Mouse (Mus musculus) layer of hippocampus, adult 9-10 months (tissue): Measurements from ENCODE around the gene Slc6a19.

ENCODE experiments used
- DNase-seq: peaks from one replicate; pipeline ENCODE4 v3.0.0; 2022; ENCODE audit warnings: low spot score

Gene Slc6a19

GRCm38 (mm10) chr13:73660163-73660695 is 44.4 kb downstream of the Slc6a19 start:
- DNase-seq, result no peak

GRCm38 (mm10) chr13:73658953-73659352 is 45.7 kb downstream of the Slc6a19 start:
- no peak for DNase-seq

GRCm38 (mm10) chr13:73654976-73655375 is 49.7 kb downstream of the Slc6a19 start:
- DNase-seq, result no peak

- no peak for DNase-seq
Observed at GRCm38 (mm10) chr13:73653266-73653665, 51.4 kb downstream of the Slc6a19 start.

- DNase-seq, result no peak
Observed at GRCm38 (mm10) chr13:73646397-73647087, 58.1 kb downstream of the Slc6a19 start.

- no peak for DNase-seq
Observed at GRCm38 (mm10) chr13:73641296-73641695, 63.4 kb downstream of the Slc6a19 start.

GRCm38 (mm10) chr13:73637826-73638225 is 66.8 kb downstream of the Slc6a19 start:
- no peak for DNase-seq

- DNase-seq, result no peak
Observed at GRCm38 (mm10) chr13:73631837-73632236, 72.8 kb downstream of the Slc6a19 start.
